Mouse (Mus musculus): ENCODE measurements around the gene Prss43. TPM values are rescaled to one million over a fixed set of nuclear protein-coding genes. Genes with fewer than 3 reads are reported as not detected.

Gene Prss43
- total and polyA plus RNA-seq, 2 experiments from 2014 or later: 0.31 TPM; not detected in 1

- no peak for TF ChIP-seq CTCF (IDR thresholded peaks at IDR 0.05)
- H3K4me1 ChIP-seq (ENCODE audit: insufficient read depth, low read length): no peaks in the 10 kb centered on the region
- no peak for ATAC-seq (ENCODE audit: low FRiP score)
- no peaks in the 10 kb centered on the region for H3K27me3 ChIP-seq (ENCODE audit: insufficient read depth, low read length)
- H3K9ac ChIP-seq (replicated peaks; ENCODE audit: low read length, poor library complexity, severe bottlenecking): no peak overlapping the region
- H3K4me3 ChIP-seq (ENCODE audit: low read depth, low read length): no peak overlapping the region
- H3K27ac ChIP-seq (ENCODE audit: low read depth, low read length): no peak overlapping the region
- no peak for DNase-seq (ENCODE audit: low spot score)
- 51% methylated on average over 1 of the region's 1 CpGs for WGBS
- no peaks in the 10 kb centered on the region for H3K36me3 ChIP-seq (ENCODE audit: insufficient read depth, low read length)
- H3K9me3 ChIP-seq (ENCODE audit: low read length): no peaks in the 10 kb centered on the region
- no peak overlapping the region for H3K4me2 ChIP-seq (ENCODE audit: low read depth, low read length, poor library complexity, severe bottlenecking)
Observed at GRCm38 (mm10) chr9:110783611-110784010, 42.9 kb upstream of the Prss43 start.

- no peak overlapping the region for H3K9ac ChIP-seq (replicated peaks; ENCODE audit: low read length, poor library complexity, severe bottlenecking)
- 91% methylated on average over 3 of the region's 3 CpGs for WGBS
- H3K27me3 ChIP-seq (ENCODE audit: insufficient read depth, low read length): no peaks in the 10 kb centered on the region
- H3K4me1 ChIP-seq (ENCODE audit: insufficient read depth, low read length): no peaks in the 10 kb centered on the region
- no peak overlapping the region for H3K4me3 ChIP-seq (ENCODE audit: low read depth, low read length)
- no peak for ATAC-seq (ENCODE audit: low FRiP score)
- H3K4me2 ChIP-seq (ENCODE audit: low read depth, low read length, poor library complexity, severe bottlenecking): no peak overlapping the region
- H3K9me3 ChIP-seq (ENCODE audit: low read length): no peaks in the 10 kb centered on the region
- no peak for DNase-seq (ENCODE audit: low spot score)
- TF ChIP-seq CTCF (IDR thresholded peaks at IDR 0.05): no peak
- no peaks in the 10 kb centered on the region for H3K36me3 ChIP-seq (ENCODE audit: insufficient read depth, low read length)
- H3K27ac ChIP-seq (ENCODE audit: low read depth, low read length): no peak overlapping the region
Observed at GRCm38 (mm10) chr9:110788169-110788568, 38.3 kb upstream of the Prss43 start.

- no peak overlapping the region for H3K4me2 ChIP-seq (ENCODE audit: low read depth, low read length, poor library complexity, severe bottlenecking)
- no peak overlapping the region for H3K4me3 ChIP-seq (ENCODE audit: low read depth, low read length)
- H3K9ac ChIP-seq (replicated peaks; ENCODE audit: low read length, poor library complexity, severe bottlenecking): no peak overlapping the region
- H3K9me3 ChIP-seq (ENCODE audit: low read length): no peaks in the 10 kb centered on the region
- ATAC-seq (ENCODE audit: low FRiP score) (no peak), DNase-seq (ENCODE audit: low spot score) (no peak)
- H3K36me3 ChIP-seq (ENCODE audit: insufficient read depth, low read length): no peaks in the 10 kb centered on the region
- WGBS: 75% methylated on average over 4 of the region's 4 CpGs
- no peak overlapping the region for H3K27ac ChIP-seq (ENCODE audit: low read depth, low read length)
- H3K4me1 ChIP-seq (ENCODE audit: insufficient read depth, low read length): no peaks in the 10 kb centered on the region
- TF ChIP-seq CTCF (IDR thresholded peaks at IDR 0.05): no peak
- H3K27me3 ChIP-seq (ENCODE audit: insufficient read depth, low read length): no peaks in the 10 kb centered on the region
Observed at GRCm38 (mm10) chr9:110790462-110790861, 36.0 kb upstream of the Prss43 start.

- no peak for DNase-seq (ENCODE audit: low spot score)
- H3K4me2 ChIP-seq (ENCODE audit: low read depth, low read length, poor library complexity, severe bottlenecking): no peak overlapping the region
- no peaks in the 10 kb centered on the region for H3K36me3 ChIP-seq (ENCODE audit: insufficient read depth, low read length)
- ATAC-seq (ENCODE audit: low FRiP score): no peak
- H3K27me3 ChIP-seq (ENCODE audit: insufficient read depth, low read length): no peaks in the 10 kb centered on the region
- 90% methylated on average over 10 of the region's 10 CpGs for WGBS
- H3K4me1 ChIP-seq (ENCODE audit: insufficient read depth, low read length): no peaks in the 10 kb centered on the region
- no peak for TF ChIP-seq CTCF (IDR thresholded peaks at IDR 0.05)
- no peaks in the 10 kb centered on the region for H3K9me3 ChIP-seq (ENCODE audit: low read length)
- no peak overlapping the region for H3K4me3 ChIP-seq (ENCODE audit: low read depth, low read length)
- no peak overlapping the region for H3K9ac ChIP-seq (replicated peaks; ENCODE audit: low read length, poor library complexity, severe bottlenecking)
- H3K27ac ChIP-seq (ENCODE audit: low read depth, low read length): no peak overlapping the region
Observed at GRCm38 (mm10) chr9:110797013-110797412, 29.5 kb upstream of the Prss43 start.

GRCm38 (mm10) chr9:110797866-110798265 is 28.6 kb upstream of the Prss43 start, which contains the start of gene Prss42:
Gene Prss42, plus strand, starts transcription at chr9:110798166.
- TF ChIP-seq CTCF (IDR thresholded peaks at IDR 0.05): no peak
- no peaks in the 10 kb centered on the region for H3K27me3 ChIP-seq (ENCODE audit: insufficient read depth, low read length)
- 95% methylated on average over 14 of the region's 14 CpGs for WGBS

GRCm38 (mm10) chr9:110800834-110801479 is 25.5 kb upstream of the Prss43 start:
- Histone ChIP-seq H3K9me3 (ENCODE audit: low read length) (no peaks in the 10 kb centered on the region), H3K27ac (ENCODE audit: low read depth, low read length) (no peak overlapping the region), H3K4me1 (ENCODE audit: insufficient read depth, low read length) (no peaks in the 10 kb centered on the region), H3K4me3 (ENCODE audit: low read depth, low read length) (no peak overlapping the region), H3K36me3 (ENCODE audit: insufficient read depth, low read length) (no peaks in the 10 kb centered on the region), H3K9ac (replicated peaks; ENCODE audit: low read length, poor library complexity, severe bottlenecking) (no peak overlapping the region), H3K27me3 (ENCODE audit: insufficient read depth, low read length) (no peaks in the 10 kb centered on the region), H3K4me2 (ENCODE audit: low read depth, low read length, poor library complexity, severe bottlenecking) (no peak overlapping the region)
- no peak for TF ChIP-seq CTCF (IDR thresholded peaks at IDR 0.05)
- ATAC-seq (ENCODE audit: low FRiP score) (no peak), DNase-seq (ENCODE audit: low spot score) (no peak)
- 88% methylated on average over 8 of the region's 8 CpGs for WGBS

More at GRCm38 (mm10) chr9:110797866-110798265, 28.6 kb upstream of the Prss43 start, which contains the start of gene Prss42:
- H3K9ac ChIP-seq (replicated peaks; ENCODE audit: low read length, poor library complexity, severe bottlenecking): no peak within 1 kb of the TSS
- H3K27ac ChIP-seq (ENCODE audit: low read depth, low read length): no peak within 1 kb of the TSS
- H3K4me2 ChIP-seq (ENCODE audit: low read depth, low read length, poor library complexity, severe bottlenecking): no peak within 1 kb of the TSS
- H3K9me3 ChIP-seq (ENCODE audit: low read length): no peaks in the 10 kb centered on the region
- DNase-seq (ENCODE audit: low spot score): no peak
- no peak for ATAC-seq (ENCODE audit: low FRiP score)
- H3K4me3 ChIP-seq (ENCODE audit: low read depth, low read length): no peak within 1 kb of the TSS
- H3K36me3 ChIP-seq (ENCODE audit: insufficient read depth, low read length): no peaks in the 10 kb centered on the region
- no peaks in the 10 kb centered on the region for H3K4me1 ChIP-seq (ENCODE audit: insufficient read depth, low read length)
